Mouse (Mus musculus) right cerebral cortex, postnatal 10 days (tissue): ENCODE results near the gene Ddx19a.
A peak's percentile ranks its signal among the peaks of the same experiment; 100 is the strongest.
"Not testable (repeated sequence)": the region's sequence is repeated elsewhere in the genome, so short reads cannot be mapped to it uniquely, and the experiment has no call there.

Experiments used
- DNase-seq, 2 experiments: peaks; one replicate each; pipeline ENCODE4 v3.0.0; 2021; ENCODE audit warnings: low spot score in 2 of 2

Ddx19a gene

DNA sequence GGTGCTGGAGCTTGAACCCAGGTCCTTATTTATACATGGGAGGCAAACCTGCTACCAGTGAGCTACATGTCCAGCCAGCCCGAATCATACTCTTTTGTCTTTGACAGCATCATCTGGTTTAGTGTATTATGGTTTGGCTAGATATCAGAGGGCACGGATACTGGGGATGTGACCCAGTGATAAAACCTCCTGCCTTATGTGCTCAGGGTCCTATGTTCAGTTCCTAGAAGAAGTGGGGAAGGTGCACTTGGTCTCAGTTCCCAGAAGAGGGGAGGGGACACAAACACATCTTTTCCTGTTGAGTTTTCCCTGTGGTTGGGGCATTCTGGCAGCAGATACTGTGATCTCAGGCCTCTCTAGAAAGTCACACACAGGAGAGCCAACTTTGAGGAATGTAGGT lies 64.3 kb downstream of the Ddx19a start:
- no peak for DNase-seq

DNA sequence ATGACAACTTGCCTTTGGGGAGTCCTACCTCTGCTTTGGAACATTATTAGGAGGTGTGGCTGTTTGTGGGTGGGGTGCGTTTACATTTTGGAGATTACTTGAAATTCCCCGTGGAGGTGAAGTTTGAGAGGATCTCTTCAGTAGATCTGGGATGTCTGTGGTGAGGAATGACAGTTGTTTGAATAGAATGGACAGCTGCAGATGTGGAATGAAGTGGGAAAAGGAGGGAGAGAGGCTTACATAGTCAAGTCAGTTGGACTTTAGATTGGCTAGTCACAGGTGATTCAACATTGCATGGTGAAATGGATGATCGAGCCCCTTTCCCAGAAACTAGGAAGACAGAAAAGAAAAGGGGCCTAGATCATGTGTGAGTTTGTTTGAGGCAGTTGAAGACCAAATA lies 65.2 kb downstream of the Ddx19a start:
- DNase-seq: no peak

DNA sequence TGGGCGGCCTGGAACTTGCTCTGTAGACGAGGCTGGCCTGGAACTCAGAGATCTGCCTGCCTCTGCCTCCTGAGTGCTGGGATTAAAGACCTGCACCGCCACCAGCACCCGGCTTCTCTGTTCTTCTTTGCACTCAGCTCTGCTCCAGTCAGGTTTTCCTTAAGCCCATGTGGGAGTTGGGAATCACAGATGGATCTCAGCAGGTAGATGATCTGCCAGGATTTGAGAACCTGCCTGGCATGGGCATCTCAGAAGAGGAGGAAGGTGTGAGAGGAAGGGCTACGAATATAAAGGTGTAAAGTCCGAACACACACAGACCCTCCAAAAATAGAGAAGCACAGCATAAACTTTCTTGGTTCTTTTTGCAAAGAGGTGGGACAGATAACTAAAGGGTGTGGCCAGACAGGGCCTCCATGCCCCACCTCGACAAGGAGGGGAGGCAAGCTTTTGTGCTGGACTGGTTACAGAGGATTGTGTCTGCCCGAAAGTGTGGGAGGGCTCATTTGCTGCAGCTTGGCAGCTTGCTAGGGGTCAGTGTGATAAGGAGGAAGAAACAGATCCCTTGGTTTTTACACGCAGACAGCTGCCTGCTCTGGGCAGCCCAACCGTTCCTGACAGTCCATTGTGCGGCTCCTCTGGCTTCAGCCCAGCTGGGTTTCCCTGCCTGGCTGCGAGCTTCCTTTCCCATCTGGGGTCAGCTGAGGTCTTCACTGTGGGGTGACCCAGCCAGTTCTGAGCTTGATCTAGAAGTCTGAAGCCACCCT lies 66.2 kb downstream of the Ddx19a start:
- DNase-seq: peak; percentile 68 to 69

- DNase-seq: not testable (repeated sequence)
Observed at GRCm38 (mm10) chr8:110929672-110930071, 67.9 kb downstream of the Ddx19a start.

DNA sequence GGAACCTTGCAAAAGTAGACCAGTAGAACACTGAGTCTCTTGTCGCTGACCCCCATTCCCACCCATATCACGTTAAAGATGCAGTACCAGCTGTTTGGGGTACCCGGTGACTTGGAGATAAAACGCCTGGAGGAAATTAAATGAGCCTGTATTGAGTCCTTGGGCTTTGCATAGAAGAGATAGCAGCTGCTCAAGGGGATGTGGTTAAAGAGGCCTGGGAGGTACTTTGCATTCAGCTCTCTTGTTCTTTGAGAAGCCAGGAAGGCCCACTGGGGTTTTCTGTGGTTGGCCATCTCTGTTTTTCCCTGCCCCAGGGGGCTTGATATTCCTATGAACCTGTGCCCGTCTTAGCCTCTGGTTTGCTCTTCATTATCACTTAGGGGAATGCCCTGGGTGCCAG lies 68.5 kb downstream of the Ddx19a start:
- no peak for DNase-seq

DNA sequence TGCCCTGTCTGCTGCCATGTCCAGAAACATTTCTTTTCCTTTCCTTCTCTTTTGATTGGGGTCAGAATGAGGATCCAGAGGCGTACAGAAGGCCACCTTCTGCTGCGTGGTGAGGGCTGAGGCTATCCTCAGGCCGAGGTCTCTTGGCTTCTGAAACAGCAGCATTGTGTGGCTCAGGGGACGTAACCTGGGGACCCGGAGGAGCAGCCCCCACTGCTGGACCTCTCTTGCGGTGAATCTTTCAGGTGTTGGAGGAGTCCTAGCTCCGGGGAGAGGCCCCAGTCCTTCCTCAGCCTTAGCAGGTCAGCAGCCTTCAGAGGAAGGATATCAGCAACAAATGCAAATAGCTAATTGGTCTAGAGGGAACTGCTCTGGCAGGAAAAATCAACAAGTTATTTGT lies 69.2 kb downstream of the Ddx19a start:
- no peak for DNase-seq

DNA sequence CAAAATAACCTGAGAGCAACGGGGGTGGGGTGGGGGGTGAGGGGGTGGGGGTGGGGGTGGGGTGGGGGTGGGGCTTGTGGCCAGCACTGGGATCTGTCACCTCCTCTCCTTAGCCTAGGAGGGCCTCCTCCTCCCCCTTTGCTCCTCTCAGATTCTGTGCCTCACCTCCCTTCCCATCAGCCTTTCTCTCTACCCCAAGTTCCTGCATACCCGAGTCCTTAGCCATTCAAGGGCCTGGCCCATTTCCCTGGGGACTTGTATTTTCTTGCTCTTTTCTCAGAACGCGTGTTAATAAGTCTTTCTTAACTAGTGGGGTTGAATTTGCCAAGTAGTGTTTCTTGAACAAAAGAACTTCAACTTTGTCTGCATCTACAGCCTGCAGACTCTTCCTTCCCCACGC lies 70.9 kb downstream of the Ddx19a start:
- no peak for DNase-seq

DNA sequence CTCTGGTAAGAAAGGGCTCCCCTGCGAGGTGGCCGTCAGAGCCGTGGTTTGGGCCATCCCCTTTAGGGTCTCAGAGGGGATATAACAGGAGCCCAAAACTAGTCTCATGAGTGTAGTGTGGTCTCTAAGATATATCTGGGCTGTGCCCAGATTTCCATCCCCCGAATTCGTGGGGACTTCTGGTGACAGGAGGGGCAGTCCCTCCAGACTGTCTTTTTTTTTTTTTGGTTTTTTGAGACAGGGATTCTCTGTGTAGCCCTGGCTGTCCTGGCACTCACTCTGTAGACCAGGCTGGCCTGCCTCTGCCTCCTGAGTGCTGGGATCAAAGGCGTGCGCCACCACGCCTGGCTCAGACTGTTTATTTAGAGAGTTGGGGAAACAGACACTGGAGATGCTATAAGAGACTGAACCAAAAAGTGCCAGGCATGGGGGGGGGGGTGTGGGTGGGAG lies 71.9 kb downstream of the Ddx19a start:
- no peak for DNase-seq
